Mouse (Mus musculus) small intestine, adult 2 months (tissue): ENCODE measurements around the gene Scn2b. TPM values are rescaled to one million over a fixed set of nuclear protein-coding genes. Genes with fewer than 3 reads are reported as not detected.

ENCODE experiments used
- H3K27ac ChIP-seq: fragments of 200-500 bp; 2 replicates; pipeline ENCODE4 v1.5.1; 2012; ENCODE audit warnings: low read depth, low read length, control low read depth, inconsistent platforms; ENCODE audit not compliant: insufficient read depth
- H3K27me3 ChIP-seq: fragments of 200-500 bp; 2 replicates; pipeline ENCODE4 v1.6.1; 2012; ENCODE audit warnings: mild to moderate bottlenecking, moderate library complexity, low read length, inconsistent platforms; ENCODE audit not compliant: control insufficient read depth, insufficient read depth
- H3K36me3 ChIP-seq: fragments of 200-500 bp; 2 replicates; pipeline ENCODE4 v1.6.1; 2012; ENCODE audit warnings: mild to moderate bottlenecking, low read length, control low read depth, inconsistent platforms; ENCODE audit not compliant: control insufficient read depth, insufficient read depth
- H3K4me1 ChIP-seq: fragments of 200-500 bp; 2 replicates; pipeline ENCODE4 v1.6.1; 2012; ENCODE audit warnings: low read length, inconsistent platforms, mixed read lengths; ENCODE audit not compliant: control insufficient read depth, insufficient read depth, insufficient read length
- H3K4me3 ChIP-seq: fragments of 200-500 bp; 2 replicates; pipeline ENCODE4 v1.5.1; 2012; ENCODE audit warnings: low read depth, mild to moderate bottlenecking, control low read depth, inconsistent platforms, low read length, moderate library complexity
- CTCF ChIP-seq: fragments of 200-500 bp; IDR thresholded peaks from 2 replicates; pipeline ENCODE4 v1.5.1; 2012; ENCODE audit warnings: low read depth, mild to moderate bottlenecking, control low read depth, inconsistent platforms, low read length, moderate library complexity, mixed read lengths; ENCODE audit not compliant: insufficient replicate concordance, insufficient read length; ENCODE audit errors: extremely low read depth
- POLR2A ChIP-seq: fragments of 200-500 bp; IDR thresholded peaks from 2 replicates; pipeline ENCODE4 v1.6.1; 2012; ENCODE audit warnings: low read depth, mild to moderate bottlenecking, control low read depth, inconsistent platforms, low read length, moderate library complexity
- WGBS: fragments of 180-500 bp; shearing (Covaris S2); methylation state at CpG from one replicate; pipeline ENCODE4 v1.1.7; 2018; 5-methylcytosine and 5-hydroxymethylcytosine counted together
- polyA plus RNA-seq: library from polyadenylated mRNA; depleted of rRNA; stranded (reverse); fragments of >200 nt; gene quantifications from 2 replicates; pipeline ENCODE4 v1.2.3, GENCODE M21; 2012

Gene Scn2b
- polyA plus RNA-seq, 1 experiment, result 0.98 TPM

- Histone ChIP-seq H3K27ac (no peak overlapping the region), H3K4me3 (no peak overlapping the region), H3K27me3 (no peaks in the 10 kb centered on the region), H3K4me1 (peaks cover 27% of the 10 kb centered on the region), H3K36me3 (no peaks in the 10 kb centered on the region)
- 92% methylated on average over 14 of the region's 14 CpGs for WGBS
- TF ChIP-seq CTCF (no peak), POLR2A (no peak)
Measured at GRCm38 (mm10) chr9:45119954-45120530, 2.5 kb downstream of the Scn2b start.

GRCm38 (mm10) chr9:45120567-45120966, 3.0 kb downstream of the Scn2b start:
- 69% methylated on average over 6 of the region's 6 CpGs for WGBS
- Histone ChIP-seq H3K27me3 (no peaks in the 10 kb centered on the region), H3K27ac (no peak overlapping the region), H3K4me1 (peaks cover 27% of the 10 kb centered on the region), H3K36me3 (no peaks in the 10 kb centered on the region), H3K4me3 (no peak overlapping the region)
- no peak for TF ChIP-seq POLR2A
- no peak for TF ChIP-seq CTCF

GRCm38 (mm10) chr9:45121001-45121400, 3.4 kb downstream of the Scn2b start:
- Histone ChIP-seq H3K27ac (no peak overlapping the region), H3K4me1 (peaks cover 23% of the 10 kb centered on the region)
- 22% methylated on average over 6 of the region's 6 CpGs for WGBS

GRCm38 (mm10) chr9:45121769-45122168, 4.2 kb downstream of the Scn2b start:
- WGBS, result under 1% methylated on average over 10 of the region's 10 CpGs
- Histone ChIP-seq H3K4me3 (peak overlapping the region; percentile 44), H3K36me3 (no peaks in the 10 kb centered on the region), H3K4me1 (peaks cover 18% of the 10 kb centered on the region), H3K27me3 (no peaks in the 10 kb centered on the region), H3K27ac (no peak overlapping the region; the same call in 1 of the 2 replicates)
- TF ChIP-seq POLR2A (0 out of 2 replicates have a peak, but pooled peaks have one; percentile 37), CTCF (peak; percentile 87)

More at GRCm38 (mm10) chr9:45121001-45121400, 3.4 kb downstream of the Scn2b start:
- no peaks in the 10 kb centered on the region for H3K27me3 ChIP-seq
- H3K4me3 ChIP-seq, result no peak overlapping the region
- TF ChIP-seq POLR2A (no peak), CTCF (no peak)
- H3K36me3 ChIP-seq, result no peaks in the 10 kb centered on the region

GRCm38 (mm10) chr9:45122209-45122761, 4.7 kb downstream of the Scn2b start:
- Histone ChIP-seq H3K4me3 (peak overlapping the region; percentile 46), H3K4me1 (peaks cover 13% of the 10 kb centered on the region), H3K27me3 (no peaks in the 10 kb centered on the region), H3K36me3 (no peaks in the 10 kb centered on the region), H3K27ac (peak overlapping the region; percentile 81)
- WGBS, result 8% methylated on average over 9 of the region's 9 CpGs
- TF ChIP-seq CTCF (no peak), POLR2A (no peak)

- no peaks in the 10 kb centered on the region for H3K27me3 ChIP-seq
- no peak overlapping the region for H3K27ac ChIP-seq
- WGBS, result 91% methylated on average over 14 of the region's 14 CpGs
- H3K4me1 ChIP-seq, result peaks cover 10% of the 10 kb centered on the region
- no peak overlapping the region for H3K4me3 ChIP-seq
- TF ChIP-seq POLR2A (no peak), CTCF (no peak)
- no peaks in the 10 kb centered on the region for H3K36me3 ChIP-seq
Measured at GRCm38 (mm10) chr9:45125211-45125610, 7.6 kb downstream of the Scn2b start.

- H3K27ac ChIP-seq, result no peak overlapping the region
- WGBS, result 62% methylated on average over 7 of the region's 7 CpGs
- peaks cover 7% of the 10 kb centered on the region for H3K4me1 ChIP-seq
- H3K27me3 ChIP-seq, result no peaks in the 10 kb centered on the region
- no peak overlapping the region for H3K4me3 ChIP-seq
- no peak for TF ChIP-seq POLR2A
- TF ChIP-seq CTCF, result no peak
- H3K36me3 ChIP-seq, result no peaks in the 10 kb centered on the region
Measured at GRCm38 (mm10) chr9:45126941-45127340, 9.4 kb downstream of the Scn2b start.
